Mouse (Mus musculus): Measurements from ENCODE around the gene Tmc5. TPM values are rescaled to one million over a fixed set of nuclear protein-coding genes. Genes with fewer than 3 reads are reported as not detected.
A peak's percentile ranks its signal among the peaks of the same experiment; 100 is the strongest.

Tmc5 gene
- total RNA-seq (2021) = under 1 TPM; 0.19 to 0.22 TPM

- intact Hi-C loops (cut with DNase I) = no loop called here
- DNase-seq = no peak
These were observed at the start of gene Tmc5 for GRCm38 (mm10) chr7:118597201-118597600. Tmc5 (plus strand) TSS chr7:118597297.

- intact Hi-C loops (cut with DNase I) = no loop called here
These were observed 49.6 kb upstream of the Tmc5 start for GRCm38 (mm10) chr7:118547451-118547850.

GRCm38 (mm10) chr7:118553881-118554280, 43.2 kb upstream of the Tmc5 start:
- no peak for DNase-seq
- intact Hi-C loops (cut with DNase I) = no loop called here

More at GRCm38 (mm10) chr7:118547451-118547850, 49.6 kb upstream of the Tmc5 start:
- no peak for DNase-seq

DNA sequence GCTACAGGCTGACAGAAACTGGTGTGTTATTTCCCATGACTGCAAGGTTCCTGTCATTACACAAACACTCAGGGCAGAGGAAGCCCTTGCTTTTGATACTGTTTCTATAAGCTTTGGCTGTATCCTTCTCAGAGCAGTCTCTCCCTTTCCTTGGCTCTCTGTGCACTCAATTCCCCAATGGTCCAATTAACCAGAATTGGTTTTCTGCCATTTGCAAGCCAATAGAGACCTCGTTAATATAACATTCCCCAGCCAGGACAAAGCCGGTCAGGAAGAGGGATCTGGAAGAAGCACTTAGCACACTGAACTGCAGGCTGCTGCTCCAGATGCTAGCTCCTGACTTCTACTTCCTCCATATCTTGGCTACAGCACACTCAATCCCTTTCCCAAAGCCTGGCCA, 42.8 kb upstream of the Tmc5 start:
- no peak for DNase-seq
- intact Hi-C loops (cut with DNase I) = no loop called here

- DNase-seq = no peak
- intact Hi-C loops (cut with DNase I) = no loop called here
These were observed 28.0 kb upstream of the Tmc5 start for GRCm38 (mm10) chr7:118569121-118569543.

DNA sequence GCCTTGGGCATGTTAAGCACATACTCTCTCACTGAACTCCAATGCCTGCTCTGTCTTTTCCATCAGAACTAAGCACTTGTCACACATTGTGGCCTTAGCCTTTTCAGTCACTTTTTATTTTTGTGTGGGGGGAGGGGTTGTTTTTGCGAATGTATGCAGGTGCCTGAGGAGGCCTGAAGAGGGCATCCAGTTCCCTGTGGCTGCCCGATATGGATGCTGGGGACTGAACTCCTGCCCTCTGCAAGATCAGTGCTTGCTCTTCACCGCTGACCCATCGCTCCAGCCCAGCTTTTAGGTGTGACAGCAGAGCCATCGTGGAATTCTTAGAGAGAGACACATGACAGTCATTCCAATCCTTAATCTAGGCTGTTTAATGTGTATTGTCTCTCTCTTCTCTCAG, 25.7 kb upstream of the Tmc5 start:
- DNase-seq = no peak
- intact Hi-C loops (cut with DNase I) = no loop called here

DNA sequence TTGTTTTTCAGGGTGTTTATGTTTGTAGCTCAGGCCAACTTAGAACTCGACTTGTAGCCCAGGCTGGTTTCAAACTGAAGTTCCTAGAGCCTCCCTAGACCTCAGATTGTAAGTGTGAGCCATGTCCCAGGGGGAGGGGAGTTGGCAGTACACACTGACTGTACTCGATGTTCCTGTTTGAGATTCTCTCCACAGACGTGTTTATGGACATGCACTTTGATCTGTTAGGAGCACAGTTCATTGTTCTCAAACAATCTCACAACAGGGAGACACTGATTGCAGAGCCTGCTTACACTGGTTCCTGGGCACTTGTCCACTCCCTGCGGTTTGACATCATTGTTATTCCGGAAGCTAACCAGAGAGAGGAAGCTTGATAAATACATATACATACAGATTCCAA, 25.1 kb upstream of the Tmc5 start:
- no peak for DNase-seq
- intact Hi-C loops (cut with DNase I) = no loop called here

- no peak for DNase-seq
These were observed 18.8 kb upstream of the Tmc5 start for GRCm38 (mm10) chr7:118578269-118578668.

DNA sequence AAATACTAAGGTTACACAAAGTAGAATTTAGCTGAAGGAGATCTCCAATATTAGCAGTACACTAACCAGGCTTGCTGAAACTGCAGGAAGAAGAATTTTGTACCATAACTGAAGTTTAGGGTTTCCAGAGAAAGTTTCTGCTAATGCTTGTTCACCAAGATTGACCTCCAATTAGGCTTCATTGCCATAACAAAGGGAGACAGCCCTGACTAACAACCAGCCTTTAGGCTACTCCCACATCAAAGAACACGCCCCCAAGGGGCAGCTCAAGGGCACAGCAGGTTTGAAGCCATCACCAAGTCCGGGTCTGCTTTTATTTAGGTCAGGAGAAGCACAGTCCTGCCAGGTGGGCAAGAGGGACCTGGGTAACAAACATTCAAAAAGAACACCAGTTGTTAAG, 17.2 kb upstream of the Tmc5 start:
- intact Hi-C loops (cut with DNase I) = no loop called here
- no peak for DNase-seq

More at GRCm38 (mm10) chr7:118578269-118578668, 18.8 kb upstream of the Tmc5 start:
- intact Hi-C loops (cut with DNase I) = no loop called here

GRCm38 (mm10) chr7:118583821-118584220, 13.3 kb upstream of the Tmc5 start:
- no peak for DNase-seq
- intact Hi-C loops (cut with DNase I) = no loop called here

GRCm38 (mm10) chr7:118584257-118584907, 12.7 kb upstream of the Tmc5 start, which contains the start of gene Tmc7:
Tmc7 (minus strand) TSS chr7:118584736.
- intact Hi-C loops (cut with DNase I) = no loop called here
- peak; percentile 64 to 72 for DNase-seq

GRCm38 (mm10) chr7:118584926-118585325, 12.2 kb upstream of the Tmc5 start:
- intact Hi-C loops (cut with DNase I) = loop anchor here (5.0 kb wide), 1 partner anchor 138 kb away; the partner anchor contains the start of gene Syt17
- DNase-seq = no peak

DNA sequence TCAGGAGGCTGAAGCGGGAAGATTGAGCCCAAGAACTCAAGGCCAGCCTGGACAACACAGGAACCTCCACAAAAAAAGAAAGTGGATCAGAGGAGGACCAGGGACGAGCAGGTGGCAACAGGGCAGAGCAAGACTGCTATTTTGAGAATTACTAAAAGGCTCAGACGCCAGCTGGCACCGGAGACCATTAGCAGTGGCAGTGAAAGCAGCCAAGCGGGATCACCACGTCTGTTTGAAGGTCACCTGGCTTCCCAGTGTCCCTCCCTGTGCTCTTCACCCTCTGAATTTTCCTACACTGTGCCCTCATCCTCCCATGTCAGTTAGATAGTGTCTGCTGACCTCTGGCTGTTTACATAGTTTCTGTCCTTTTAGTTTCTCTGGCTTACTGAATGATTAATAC, 11.2 kb upstream of the Tmc5 start:
- intact Hi-C loops (cut with DNase I) = loop anchor here (5.0 kb wide), 1 partner anchor 139 kb away; the partner anchor contains the start of gene Syt17

GRCm38 (mm10) chr7:118590726-118591305, 6.3 kb upstream of the Tmc5 start:
- no peak for DNase-seq
- intact Hi-C loops (cut with DNase I) = loop anchor here (5.0 kb wide), 1 partner anchor 284 kb away; no protein-coding TSS in a partner anchor

More for the DNA sequence above, 11.2 kb upstream of the Tmc5 start:
- peak; percentile 34 to 44 for DNase-seq

DNA sequence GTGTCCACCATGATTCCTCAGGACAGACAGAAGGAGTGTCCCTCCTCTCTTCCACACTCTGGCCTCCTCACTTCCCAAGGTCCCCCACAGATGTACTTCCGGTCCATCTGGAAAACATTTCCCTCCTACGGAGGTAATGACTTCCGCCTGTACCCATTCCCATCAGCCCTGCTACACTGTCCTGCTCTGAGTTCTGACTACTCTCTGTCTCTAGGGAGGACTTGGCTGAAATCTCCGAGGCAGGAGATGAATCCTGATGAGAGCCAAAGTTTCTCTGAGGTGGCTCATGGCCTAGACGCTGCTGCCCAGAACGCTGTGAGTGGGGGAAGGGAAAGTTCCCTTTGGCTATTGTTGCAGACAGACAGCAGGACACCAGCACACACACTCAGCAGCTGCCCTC, 5.0 kb upstream of the Tmc5 start:
- intact Hi-C loops (cut with DNase I) = loop anchor here (2.0 to 5.0 kb wide), 2 partner anchors 61 to 285 kb away; no protein-coding TSS in a partner anchor

DNA sequence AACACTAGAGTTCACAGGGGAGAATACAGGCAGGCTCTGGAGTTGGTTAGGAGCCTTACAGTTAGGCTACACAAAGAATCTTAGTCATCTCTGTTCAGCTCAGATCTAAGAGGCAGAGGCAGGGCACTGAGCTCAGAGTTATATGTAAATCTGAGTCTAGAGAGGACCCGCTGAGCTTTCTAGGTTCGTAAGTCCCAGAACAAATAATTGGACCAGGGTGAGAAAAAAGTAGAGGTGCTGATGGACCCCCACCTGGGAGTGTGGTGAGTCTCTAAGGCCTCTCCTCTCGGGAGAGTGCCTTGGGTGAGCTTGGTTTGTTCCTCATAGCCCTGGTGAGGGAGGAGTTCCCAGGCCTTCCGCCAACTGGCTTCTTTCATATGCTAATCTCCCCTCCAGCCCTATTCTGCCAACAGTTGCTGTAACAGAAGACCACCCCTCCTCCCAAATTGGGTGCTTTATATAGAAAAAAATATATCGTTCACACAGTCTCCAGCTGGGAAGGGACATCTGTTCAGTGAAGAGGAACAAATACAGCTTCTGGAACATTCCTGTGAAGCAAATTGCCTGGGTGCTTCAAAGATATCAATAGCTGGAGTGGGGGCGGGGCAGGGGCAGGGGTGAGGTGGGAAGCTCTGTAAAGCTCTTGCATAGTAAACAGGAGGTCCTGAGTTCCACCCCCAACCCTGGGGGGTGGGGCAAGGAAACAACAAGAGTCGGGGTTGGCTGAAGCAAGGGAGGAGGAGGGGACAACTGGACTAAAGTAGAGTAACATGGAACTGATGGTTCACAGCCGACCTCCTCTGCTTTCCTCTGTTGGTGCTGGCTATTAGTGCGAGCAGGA, 3.3 kb upstream of the Tmc5 start:
- no peak for DNase-seq
- intact Hi-C loops (cut with DNase I) = loop anchor here (2.0 to 5.0 kb wide), 2 partner anchors 63 to 286 kb away; no protein-coding TSS in a partner anchor

More for the DNA sequence above, 5.0 kb upstream of the Tmc5 start:
- no peak for DNase-seq

DNA sequence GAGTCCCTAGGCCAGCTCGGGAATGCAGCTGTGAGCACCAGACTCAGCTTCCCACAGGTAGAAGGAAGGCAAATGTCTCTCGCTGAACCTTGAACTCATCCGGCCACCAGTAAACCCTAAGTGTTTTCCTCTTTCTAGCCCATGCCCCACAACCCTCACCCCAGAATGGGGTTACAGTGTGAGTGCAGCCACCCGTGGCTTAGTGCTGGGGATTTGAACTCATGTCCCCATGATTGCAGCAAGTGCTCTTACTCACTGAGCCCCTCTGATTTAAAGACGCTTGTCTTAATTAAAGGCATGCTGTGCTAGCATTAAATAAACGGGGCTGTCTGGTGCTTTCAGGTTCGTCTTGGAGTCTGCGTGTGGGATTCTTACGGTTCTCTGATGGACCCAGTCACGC, 2.5 kb upstream of the Tmc5 start:
- intact Hi-C loops (cut with DNase I) = loop anchor here (1.0 to 5.0 kb wide), 2 partner anchors 94 to 287 kb away; no protein-coding TSS in a partner anchor

DNA sequence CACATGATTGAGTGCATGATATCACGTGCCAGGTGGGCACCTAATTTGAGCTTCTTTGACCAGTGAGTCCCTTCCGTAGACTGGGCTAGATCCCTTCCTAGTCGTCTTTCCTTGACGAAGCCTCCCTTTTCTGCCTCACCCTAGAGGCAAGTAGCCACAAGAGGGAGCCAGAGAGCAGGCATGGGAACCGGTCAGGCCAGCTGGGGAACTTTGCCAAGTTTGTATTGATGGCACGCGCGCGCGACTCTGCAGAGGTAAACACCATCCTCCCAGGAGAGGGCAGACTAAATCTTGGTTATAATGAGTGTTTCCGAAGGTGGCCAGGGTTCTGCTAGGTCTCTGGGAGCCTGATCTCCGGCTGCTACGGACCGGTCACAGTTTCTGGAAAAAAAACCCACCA, 1.9 kb upstream of the Tmc5 start:
- DNase-seq = peak; percentile 94 to 95
- intact Hi-C loops (cut with DNase I) = loop anchor here (1.0 kb wide), 1 partner anchor 93 kb away; no protein-coding TSS in a partner anchor

More for the DNA sequence above, 2.5 kb upstream of the Tmc5 start:
- DNase-seq = no peak

DNA sequence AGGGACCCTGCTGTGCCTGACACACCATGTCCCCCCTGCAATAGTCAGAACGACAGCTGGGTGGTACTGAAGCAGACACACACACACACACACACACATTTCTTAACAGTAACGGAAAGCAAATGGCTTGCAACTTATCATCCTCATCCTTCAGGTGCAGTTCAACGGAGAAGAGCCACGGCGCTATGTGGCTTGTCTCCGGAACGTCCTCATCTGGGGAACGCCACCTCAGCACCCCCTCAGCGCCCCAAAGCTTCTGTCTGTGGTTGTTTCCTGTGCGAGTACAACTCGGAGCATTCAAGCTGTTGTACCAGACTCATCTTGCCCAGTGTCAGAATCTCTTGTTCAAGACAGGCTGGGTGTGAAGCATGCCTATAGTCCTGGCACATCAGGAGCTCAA, 826 bp upstream of the Tmc5 start:
- no peak for DNase-seq
- intact Hi-C loops (cut with DNase I) = no loop called here

DNA sequence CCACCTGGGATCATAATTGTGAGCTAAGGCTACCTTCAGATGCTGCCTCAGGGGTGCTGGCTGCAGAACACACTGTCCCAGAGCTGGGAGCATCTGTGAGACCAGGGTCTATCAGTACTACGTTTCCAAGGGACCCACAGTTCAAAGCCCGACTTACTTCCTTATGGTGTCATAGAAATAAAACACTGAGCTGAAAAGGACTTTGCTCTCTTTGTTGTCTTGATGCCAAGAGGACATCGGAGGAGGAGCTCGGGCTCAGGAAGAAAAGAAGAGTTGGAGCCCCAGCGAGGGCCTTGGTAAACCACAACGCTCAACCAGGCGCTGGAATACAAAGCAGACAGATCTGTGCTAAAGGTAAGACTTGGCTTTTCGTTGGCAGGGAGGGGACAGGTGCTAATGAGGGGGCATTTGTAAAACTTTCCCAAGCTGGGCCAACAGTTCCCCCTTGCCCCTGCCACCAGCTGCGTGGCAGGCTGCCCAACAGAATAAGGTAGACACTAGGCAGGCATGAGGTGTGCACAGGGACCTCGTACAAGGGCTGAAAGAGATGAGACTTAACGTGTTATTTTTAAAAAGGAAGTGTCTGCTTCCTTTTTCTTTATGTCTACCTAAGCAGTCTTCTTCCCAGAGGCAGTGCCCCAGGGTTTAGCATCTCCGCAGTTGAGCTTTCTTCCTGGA, 3.0 kb downstream of the Tmc5 start:
- intact Hi-C loops (cut with DNase I) = no loop called here
- DNase-seq = no peak
